ENCODE assay signal across 21 mouse cellular contexts in the genomic region with DNA sequence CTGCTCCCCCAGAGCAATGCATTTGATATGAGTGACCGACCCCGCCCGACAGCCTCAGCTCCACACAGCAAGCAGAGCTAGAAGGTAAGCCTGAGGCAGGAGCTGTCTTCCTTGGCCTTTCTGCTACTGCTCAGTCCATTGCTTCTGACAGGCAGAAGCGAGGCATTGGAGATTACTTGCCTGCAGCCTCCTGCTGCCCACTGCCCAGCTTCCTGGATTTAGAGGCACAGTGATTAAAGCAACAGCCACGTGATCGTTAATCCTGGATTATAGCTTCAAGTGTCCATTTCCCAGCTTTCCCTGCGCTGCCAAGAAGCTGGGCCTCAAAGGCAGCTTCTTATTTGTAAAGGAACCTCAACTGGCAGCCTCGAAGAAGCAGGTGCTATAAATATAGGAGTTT. TPM values are rescaled to one million over a fixed set of nuclear protein-coding genes. Genes with fewer than 3 reads are reported as not detected.
DNase-seq lines count a peak whose midpoint lies in the region; ATAC-seq lines count a peak whose summit lies in the region.
"Had no signal": no experiment of that assay in that cellular context is flagged by ENCODE, and none has a peak within 500 bp of the region (broad histone marks: within the 10 kb centered on the region; RNA-seq: fewer than 3 reads in every experiment).

No protein-coding gene starts in this region.

- no peak overlapping the region for H3K9ac ChIP-seq in hindbrain, embryonic 16.5 days (ENCODE audit: low read depth, low read length)
- no peak overlapping the region for H3K9ac ChIP-seq in hindbrain, embryonic 13.5 days
- no peak overlapping the region for H3K9ac ChIP-seq in midbrain, embryonic 12.5 days (replicated peaks)
- H3K9ac ChIP-seq: heart, embryonic 12.5 days; hindbrain, embryonic 14.5 days; liver, postnatal 0 days; neural tube, embryonic 13.5 days had no signal

- WGBS in hindbrain, embryonic 16.5 days = 71% methylated on average over 8 of the region's 8 CpGs
- WGBS in hindbrain, embryonic 13.5 days = 76% methylated on average over 8 of the region's 8 CpGs
- 28% methylated on average over 8 of the region's 8 CpGs for WGBS in midbrain, embryonic 12.5 days

- H3K4me1 ChIP-seq in hindbrain, embryonic 16.5 days (ENCODE audit: control insufficient read depth, insufficient read depth, low read depth, low read length) = no peaks in the 10 kb centered on the region
- 0 out of 2 replicates have a peak, but pooled peaks cover 3% of the 10 kb centered on the region for H3K4me1 ChIP-seq in hindbrain, embryonic 13.5 days (replicated peaks)
- peaks cover 7% of the 10 kb centered on the region for H3K4me1 ChIP-seq in midbrain, embryonic 12.5 days
- H3K4me1 ChIP-seq: neural tube, embryonic 13.5 days had no signal

- no peak overlapping the region for H3K27ac ChIP-seq in hindbrain, embryonic 16.5 days (ENCODE audit: low read depth, low read length)
- no peak overlapping the region for H3K27ac ChIP-seq in hindbrain, embryonic 13.5 days
- 0 out of 2 replicates have a peak overlapping the region, but pooled peaks have one; percentile 39 for H3K27ac ChIP-seq in midbrain, embryonic 12.5 days (replicated peaks)
- H3K27ac ChIP-seq: hindbrain, embryonic 14.5 days; neural tube, embryonic 13.5 days had no signal

- peaks cover 16% of the 10 kb centered on the region for H3K36me3 ChIP-seq in hindbrain, embryonic 16.5 days (ENCODE audit: control insufficient read depth, insufficient read depth, low read length)
- peaks cover 68% of the 10 kb centered on the region for H3K36me3 ChIP-seq in hindbrain, embryonic 13.5 days
- peaks cover 5% of the 10 kb centered on the region; the same call in 1 of the 2 replicates for H3K36me3 ChIP-seq in midbrain, embryonic 12.5 days

- peak; percentile 22 for DNase-seq in embryo, embryonic 10 days (ENCODE audit: low spot score)
- DNase-seq in embryo, embryonic 9.5 days (ENCODE audit: extremely low spot score) = no peak
- peak; percentile 74 for DNase-seq in retina, adult 2 months (ENCODE audit: low read depth, low spot score)
- no peak for DNase-seq in kidney, postnatal 25 days
- DNase-seq in kidney, postnatal 4 days = no peak
- DNase-seq: adrenal gland, adult 8-10 months; cerebellum, adult 9-10 months; gastrocnemius, postnatal 36 days; heart, postnatal 14 days; layer of hippocampus, postnatal 36 days; left cerebral cortex, postnatal 4 days; liver; liver, postnatal 0 days; lung, postnatal 10 days had no signal

- H3K4me2 ChIP-seq in hindbrain, embryonic 16.5 days (ENCODE audit: low read length) = no peak overlapping the region
- no peak overlapping the region for H3K4me2 ChIP-seq in hindbrain, embryonic 13.5 days
- no peak overlapping the region for H3K4me2 ChIP-seq in midbrain, embryonic 12.5 days (replicated peaks)
- H3K4me2 ChIP-seq: heart, embryonic 12.5 days; hindbrain, embryonic 14.5 days; neural tube, embryonic 13.5 days had no signal

- no peak overlapping the region for H3K4me3 ChIP-seq in hindbrain, embryonic 16.5 days (ENCODE audit: low read length)
- no peak overlapping the region for H3K4me3 ChIP-seq in hindbrain, embryonic 13.5 days
- H3K4me3 ChIP-seq in midbrain, embryonic 12.5 days = no peak overlapping the region
- H3K4me3 ChIP-seq: heart, embryonic 12.5 days; neural tube, embryonic 13.5 days had no signal

- peak; percentile 32; the same call in 1 of the 2 replicates for ATAC-seq in hindbrain, embryonic 16.5 days
- no peak for ATAC-seq in hindbrain, embryonic 13.5 days (ENCODE audit: low FRiP score)
- ATAC-seq in midbrain, embryonic 12.5 days (ENCODE audit: low FRiP score, low read depth) = peak; percentile 87
- ATAC-seq: intestine, embryonic 16.5 days; liver, postnatal 0 days had no signal

- H3K27me3 ChIP-seq in hindbrain, embryonic 16.5 days (replicated peaks; ENCODE audit: control insufficient read depth, insufficient read depth, low read length) = no peaks in the 10 kb centered on the region
- H3K27me3 ChIP-seq in hindbrain, embryonic 13.5 days = no peaks in the 10 kb centered on the region
- no peaks in the 10 kb centered on the region for H3K27me3 ChIP-seq in midbrain, embryonic 12.5 days
- H3K27me3 ChIP-seq: heart, embryonic 12.5 days; neural tube, embryonic 13.5 days had no signal

- no peaks in the 10 kb centered on the region for H3K9me3 ChIP-seq in hindbrain, embryonic 16.5 days (ENCODE audit: control insufficient read depth, low read length)
- H3K9me3 ChIP-seq in hindbrain, embryonic 13.5 days = no peaks in the 10 kb centered on the region
- H3K9me3 ChIP-seq in midbrain, embryonic 12.5 days = no peaks in the 10 kb centered on the region
- H3K9me3 ChIP-seq: heart, embryonic 12.5 days had no signal

RNA-seq across cellular contexts. Expression of a gene that starts 51.4 kb away (rescaled TPM):
- 168 and 197 TPM in 2 replicates for polyA plus RNA-seq in hindbrain, embryonic 16.5 days (2015; fragmentation: Nextera tagmentation; extraction: Ambion mirVana)
- polyA plus RNA-seq in hindbrain, embryonic 13.5 days (2015; fragmentation: Nextera tagmentation; extraction: Ambion mirVana) = 100 and 102 TPM in 2 replicates
- 39.3 and 45.0 TPM in 2 replicates for polyA plus RNA-seq in midbrain, embryonic 12.5 days (2016; fragmentation: Nextera tagmentation; extraction: Ambion mirVana)
- polyA plus RNA-seq: liver, postnatal 0 days had no signal

Comparison
In these comparisons a context has a peak if more than half of its experiments do, and no peak if none do; other contexts are left out.
1. DNase-seq: peak in embryo, embryonic 10 days (single experiment) and retina, adult 2 months (single experiment); none in embryo, embryonic 9.5 days (single experiment), kidney, postnatal 25 days (0 of 2) and kidney, postnatal 4 days (0 of 2).